Mouse (Mus musculus) G1E (cell line): ENCODE results near the gene Emilin1.

ENCODE experiments used
- CTCF ChIP-seq: IDR thresholded peaks from 2 replicates; pipeline ENCODE4 v1.5.1; 2012; ENCODE audit warnings: low read depth, low read length, inconsistent platforms, mixed read lengths
- GATA2 ChIP-seq: IDR thresholded peaks from 2 replicates; pipeline ENCODE4 v1.6.1; 2012; ENCODE audit warnings: low read depth, low read length, inconsistent platforms, borderline replicate concordance
- POLR2AphosphoS5 ChIP-seq: IDR thresholded peaks from 2 replicates; pipeline ENCODE4 v1.6.1; 2012; ENCODE audit warnings: low read depth, low read length, inconsistent platforms; ENCODE audit not compliant: insufficient replicate concordance
- TAL1 ChIP-seq: conservative IDR thresholded peaks from 2 replicates; pipeline ENCODE4 v1.6.1; 2012; ENCODE audit warnings: low read depth, low read length, inconsistent platforms, mixed read lengths

DNA sequence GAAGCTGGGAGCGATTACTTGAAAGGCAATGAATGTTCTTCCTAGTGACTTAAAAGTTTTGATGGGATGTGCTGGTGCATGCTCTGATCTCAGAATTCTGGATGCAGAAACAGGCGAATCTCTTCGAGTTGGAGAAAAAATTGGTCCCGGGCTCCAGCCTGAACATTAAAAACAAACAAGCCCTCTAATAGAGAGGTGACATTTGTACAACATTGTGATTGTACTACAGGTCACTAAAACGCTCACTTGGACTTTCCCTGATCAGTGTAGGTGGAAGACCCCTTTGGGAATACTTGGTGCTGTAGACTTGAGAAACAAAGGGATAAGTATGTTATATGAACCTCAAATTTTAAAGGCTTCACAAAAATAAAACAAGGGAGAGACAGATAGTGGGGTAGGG is 26.5 kb upstream of the Emilin1 start:
- no peak for TF ChIP-seq CTCF
- TF ChIP-seq TAL1: no peak
- no peak for TF ChIP-seq POLR2AphosphoS5
- no peak for TF ChIP-seq GATA2
